ENCODE assay signal across 23 mouse cellular contexts in the genomic region with DNA sequence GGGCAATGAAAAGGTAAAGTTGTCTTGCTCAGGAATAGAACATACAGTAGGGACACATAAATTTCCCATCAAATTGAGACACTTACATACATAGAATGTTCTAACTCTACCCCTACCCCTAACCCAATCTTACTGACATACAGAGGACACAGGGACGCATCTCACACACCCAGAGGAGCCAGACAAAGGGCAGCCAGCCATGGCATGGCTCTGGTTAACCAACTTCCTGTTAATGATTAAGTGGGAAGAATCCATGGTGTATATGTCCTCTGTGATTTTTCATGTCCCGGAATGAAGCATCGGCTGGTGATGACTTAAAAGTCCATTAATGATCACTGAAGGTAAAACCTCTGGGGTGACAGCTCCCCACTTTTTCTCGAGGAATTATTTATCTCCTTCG.
"Had no signal": no experiment of that assay in that cellular context is flagged by ENCODE, and none has a peak within 500 bp of the region (broad histone marks: within the 10 kb centered on the region; RNA-seq: fewer than 3 reads in every experiment).

No protein-coding gene starts in this region.

- H3K4me2 ChIP-seq: forebrain, embryonic 15.5 days; heart, embryonic 11.5 days; heart, embryonic 13.5 days; heart, embryonic 15.5 days; hindbrain, embryonic 13.5 days; hindbrain, embryonic 15.5 days; limb, embryonic 13.5 days; limb, embryonic 15.5 days; liver, embryonic 12.5 days had no signal

- H3K27me3 ChIP-seq: forebrain, embryonic 15.5 days; heart, embryonic 13.5 days; heart, embryonic 15.5 days; hindbrain, embryonic 13.5 days; hindbrain, embryonic 15.5 days; limb, embryonic 13.5 days; limb, embryonic 15.5 days; liver, embryonic 12.5 days had no signal

- H3K27ac ChIP-seq: forebrain, embryonic 15.5 days; heart, adult 2 months; heart, embryonic 13.5 days; heart, embryonic 15.5 days; hindbrain, embryonic 13.5 days; hindbrain, embryonic 15.5 days; hindbrain, postnatal 0 days; limb, embryonic 13.5 days; limb, embryonic 15.5 days; liver, embryonic 12.5 days; liver, embryonic 14.5 days had no signal

- H3K4me3 ChIP-seq: forebrain, embryonic 15.5 days; heart, adult 2 months; heart, embryonic 13.5 days; heart, embryonic 15.5 days; hindbrain, embryonic 13.5 days; hindbrain, embryonic 15.5 days; limb, embryonic 13.5 days; limb, embryonic 15.5 days; liver, embryonic 12.5 days had no signal

- H3K4me1 ChIP-seq: forebrain, embryonic 15.5 days; heart, embryonic 13.5 days; heart, embryonic 15.5 days; hindbrain, embryonic 13.5 days; hindbrain, embryonic 15.5 days; limb, embryonic 13.5 days; limb, embryonic 15.5 days; liver, embryonic 12.5 days had no signal

- H3K9me3 ChIP-seq: forebrain, embryonic 15.5 days; heart, embryonic 13.5 days; heart, embryonic 15.5 days; hindbrain, embryonic 13.5 days; hindbrain, embryonic 15.5 days; limb, embryonic 13.5 days; limb, embryonic 15.5 days; liver, embryonic 12.5 days had no signal

- ATAC-seq: forebrain, embryonic 15.5 days; forebrain, postnatal 0 days; hindbrain, postnatal 0 days; intestine, embryonic 16.5 days; liver, embryonic 12.5 days had no signal

- H3K36me3 ChIP-seq: forebrain, embryonic 15.5 days; heart, embryonic 13.5 days; heart, embryonic 15.5 days; hindbrain, embryonic 13.5 days; hindbrain, embryonic 15.5 days; limb, embryonic 13.5 days; limb, embryonic 15.5 days; liver, embryonic 12.5 days had no signal

- H3K9ac ChIP-seq: forebrain, embryonic 15.5 days; forebrain, postnatal 0 days; heart, embryonic 13.5 days; heart, embryonic 15.5 days; hindbrain, embryonic 13.5 days; hindbrain, embryonic 15.5 days; limb, embryonic 13.5 days; limb, embryonic 15.5 days; liver, embryonic 12.5 days; liver, embryonic 14.5 days had no signal

- DNase-seq: forebrain, postnatal 0 days; gastrocnemius, postnatal 14 days; gastrocnemius, postnatal 36 days; heart, adult 11 months; heart, adult 2 months; heart, postnatal 14 days; heart, postnatal 36 days; kidney, postnatal 10 days; layer of hippocampus, adult 9-11 months; layer of hippocampus, postnatal 36 days; left cerebral cortex, postnatal 4 days had no signal
